Comparison of ENCODE assay signal across 22 mouse cellular contexts in the genomic region with DNA sequence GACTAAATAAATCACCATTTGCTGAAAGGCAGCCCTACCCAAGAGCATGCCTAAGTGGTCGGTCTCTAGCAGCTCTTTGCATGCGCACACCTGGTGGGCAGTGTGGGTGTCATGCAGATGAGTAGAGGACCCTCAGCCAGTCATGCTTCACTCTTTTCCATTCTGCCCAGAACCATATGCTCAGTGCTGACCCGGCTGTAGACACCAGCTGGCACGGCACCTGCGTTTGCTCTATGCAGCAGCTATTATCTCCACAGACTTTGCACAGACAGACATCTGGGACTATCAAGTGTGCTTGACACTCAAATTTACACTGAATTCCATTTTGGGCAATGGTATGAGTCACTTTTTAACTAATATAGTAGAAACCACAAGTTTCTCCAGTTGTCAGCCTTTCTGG.
DNase-seq lines count a peak whose midpoint lies in the region; ATAC-seq and TF ChIP-seq lines count a peak whose summit lies in the region.
"Had no signal": no experiment of that assay in that cellular context is flagged by ENCODE, and none has a peak within 500 bp of the region (broad histone marks: within the 10 kb centered on the region; RNA-seq: fewer than 3 reads in every experiment).

No protein-coding gene starts in this region.

- no peak for TF ChIP-seq CTCF in midbrain, postnatal 0 days (IDR thresholded peaks at IDR 0.05)
- no peak for TF ChIP-seq CTCF in forebrain, postnatal 0 days (IDR thresholded peaks at IDR 0.05; ENCODE audit: low read depth)
- TF ChIP-seq CTCF in thymus, adult 2 months (IDR thresholded peaks at IDR 0.05; ENCODE audit: borderline replicate concordance, control insufficient read depth, extremely low read depth, insufficient read depth, low read length, poor library complexity) = no peak

- no peak overlapping the region for H3K4me2 ChIP-seq in forebrain, embryonic 13.5 days
- H3K4me2 ChIP-seq in forebrain, embryonic 11.5 days (ENCODE audit: low read depth, low read length, severe bottlenecking) = no peak overlapping the region
- no peak overlapping the region for H3K4me2 ChIP-seq in midbrain, embryonic 14.5 days (ENCODE audit: low read length)
- H3K4me2 ChIP-seq in midbrain, postnatal 0 days (ENCODE audit: low read depth, low read length, poor library complexity, severe bottlenecking) = no peak overlapping the region
- H3K4me2 ChIP-seq in forebrain, postnatal 0 days (ENCODE audit: low read depth) = no peak overlapping the region
- H3K4me2 ChIP-seq: heart, embryonic 15.5 days; limb, embryonic 12.5 days; liver, embryonic 11.5 days; neural tube, embryonic 12.5 days had no signal

- H3K27me3 ChIP-seq in forebrain, embryonic 13.5 days = no peaks in the 10 kb centered on the region
- H3K27me3 ChIP-seq in forebrain, embryonic 11.5 days (ENCODE audit: control insufficient read depth, insufficient read depth, low read length) = no peaks in the 10 kb centered on the region
- H3K27me3 ChIP-seq in midbrain, embryonic 14.5 days (ENCODE audit: control insufficient read depth, insufficient read depth, low read length) = no peaks in the 10 kb centered on the region
- H3K27me3 ChIP-seq in midbrain, postnatal 0 days (ENCODE audit: insufficient read depth, low read length) = no peaks in the 10 kb centered on the region
- no peaks in the 10 kb centered on the region for H3K27me3 ChIP-seq in forebrain, postnatal 0 days (ENCODE audit: insufficient read depth, low read length)
- no peaks in the 10 kb centered on the region for H3K27me3 ChIP-seq in thymus, adult 2 months (ENCODE audit: control insufficient read depth, insufficient read depth, low read length)
- H3K27me3 ChIP-seq: heart, embryonic 15.5 days; limb, embryonic 12.5 days; neural tube, embryonic 12.5 days had no signal

- H3K27ac ChIP-seq in forebrain, embryonic 13.5 days = no peak overlapping the region
- no peak overlapping the region for H3K27ac ChIP-seq in forebrain, embryonic 11.5 days (ENCODE audit: low read depth, low read length)
- no peak overlapping the region for H3K27ac ChIP-seq in midbrain, embryonic 14.5 days (replicated peaks; ENCODE audit: low read depth, low read length)
- H3K27ac ChIP-seq in midbrain, postnatal 0 days (ENCODE audit: low read depth, low read length) = no peak overlapping the region
- H3K27ac ChIP-seq in forebrain, postnatal 0 days (ENCODE audit: low read depth, low read length) = no peak overlapping the region
- no peak overlapping the region for H3K27ac ChIP-seq in thymus, adult 2 months (ENCODE audit: control insufficient read depth, insufficient read depth, low read length)
- H3K27ac ChIP-seq: heart, embryonic 15.5 days; limb, embryonic 12.5 days; midbrain, embryonic 10.5 days; neural tube, embryonic 12.5 days had no signal

- DNase-seq in forebrain, embryonic 11.5 days (ENCODE audit: low spot score) = no peak
- no peak for DNase-seq in midbrain, embryonic 14.5 days
- DNase-seq in midbrain, postnatal 0 days (ENCODE audit: low spot score) = no peak
- DNase-seq in forebrain, postnatal 0 days = no peak
- no peak for DNase-seq in thymus, adult 2 months
- no peak for DNase-seq in right cerebral cortex, postnatal 14 days
- DNase-seq: adrenal gland, adult 2 months; cerebellum, adult 2 months; cerebellum, postnatal 36 days; heart, postnatal 36 days; kidney, adult 8-10 months; kidney, postnatal 14 days; liver, postnatal 0 days; lung, postnatal 10 days; retina, postnatal 1 day; thymus, postnatal 14 days had no signal

- no peak overlapping the region for H3K9ac ChIP-seq in forebrain, embryonic 13.5 days
- no peak overlapping the region for H3K9ac ChIP-seq in forebrain, embryonic 11.5 days (ENCODE audit: low read length)
- H3K9ac ChIP-seq in midbrain, embryonic 14.5 days (replicated peaks; ENCODE audit: low read length) = no peak overlapping the region
- H3K9ac ChIP-seq in midbrain, postnatal 0 days (replicated peaks; ENCODE audit: low read length, poor library complexity, severe bottlenecking) = no peak overlapping the region
- H3K9ac ChIP-seq in forebrain, postnatal 0 days = no peak overlapping the region
- H3K9ac ChIP-seq: heart, embryonic 15.5 days; limb, embryonic 12.5 days; liver, postnatal 0 days; neural tube, embryonic 12.5 days had no signal

- no peaks in the 10 kb centered on the region for H3K9me3 ChIP-seq in forebrain, embryonic 13.5 days (replicated peaks)
- H3K9me3 ChIP-seq in forebrain, embryonic 11.5 days (ENCODE audit: control insufficient read depth, low read length) = no peaks in the 10 kb centered on the region
- no peaks in the 10 kb centered on the region for H3K9me3 ChIP-seq in midbrain, embryonic 14.5 days (ENCODE audit: control insufficient read depth, low read length)
- H3K9me3 ChIP-seq in midbrain, postnatal 0 days (ENCODE audit: low read length) = no peaks in the 10 kb centered on the region
- no peaks in the 10 kb centered on the region for H3K9me3 ChIP-seq in forebrain, postnatal 0 days (ENCODE audit: low read length)
- H3K9me3 ChIP-seq: heart, embryonic 15.5 days; limb, embryonic 12.5 days; midbrain, embryonic 10.5 days; neural tube, embryonic 12.5 days had no signal

- peak; percentile 81 for ATAC-seq in forebrain, embryonic 13.5 days
- no peak for ATAC-seq in forebrain, embryonic 11.5 days (replicated peaks; ENCODE audit: low FRiP score)
- peak; percentile 57 for ATAC-seq in midbrain, embryonic 14.5 days (ENCODE audit: low FRiP score, low TSS enrichment)
- no peak for ATAC-seq in midbrain, postnatal 0 days (ENCODE audit: low FRiP score)
- ATAC-seq in forebrain, postnatal 0 days = peak; percentile 40; the same call in 1 of the 2 replicates
- ATAC-seq: liver, postnatal 0 days had no signal

- no peaks in the 10 kb centered on the region for H3K36me3 ChIP-seq in forebrain, embryonic 13.5 days (ENCODE audit: poor library complexity, severe bottlenecking)
- no peaks in the 10 kb centered on the region for H3K36me3 ChIP-seq in forebrain, embryonic 11.5 days (ENCODE audit: control insufficient read depth, insufficient read depth, low read length)
- H3K36me3 ChIP-seq in midbrain, embryonic 14.5 days (ENCODE audit: control insufficient read depth, insufficient read depth, low read length) = no peaks in the 10 kb centered on the region
- no peaks in the 10 kb centered on the region for H3K36me3 ChIP-seq in midbrain, postnatal 0 days (ENCODE audit: insufficient read depth, low read length)
- H3K36me3 ChIP-seq in forebrain, postnatal 0 days (ENCODE audit: insufficient read depth) = no peaks in the 10 kb centered on the region
- no peaks in the 10 kb centered on the region for H3K36me3 ChIP-seq in thymus, adult 2 months (ENCODE audit: control insufficient read depth, insufficient read depth, low read length)
- H3K36me3 ChIP-seq: heart, embryonic 15.5 days; limb, embryonic 12.5 days; midbrain, embryonic 10.5 days; neural tube, embryonic 12.5 days had no signal

- no peak for TF ChIP-seq POLR2A in thymus, adult 2 months (IDR thresholded peaks at IDR 0.05; ENCODE audit: control insufficient read depth, extremely low read depth, insufficient read depth, low read length, poor library complexity)

- H3K4me3 ChIP-seq in forebrain, embryonic 13.5 days = no peak overlapping the region
- H3K4me3 ChIP-seq in forebrain, embryonic 11.5 days (ENCODE audit: low read depth, low read length) = no peak overlapping the region
- H3K4me3 ChIP-seq in midbrain, embryonic 14.5 days (replicated peaks; ENCODE audit: low read depth, low read length) = no peak overlapping the region
- no peak overlapping the region for H3K4me3 ChIP-seq in midbrain, postnatal 0 days (ENCODE audit: low read depth, low read length)
- H3K4me3 ChIP-seq in forebrain, postnatal 0 days (ENCODE audit: low read depth, low read length) = no peak overlapping the region
- H3K4me3 ChIP-seq in thymus, adult 2 months (ENCODE audit: control insufficient read depth, insufficient read depth, low read length) = no peak overlapping the region
- H3K4me3 ChIP-seq: heart, embryonic 15.5 days; limb, embryonic 12.5 days; midbrain, embryonic 10.5 days; neural tube, embryonic 12.5 days had no signal

- WGBS in forebrain, embryonic 13.5 days = 80% methylated on average over 5 of the region's 5 CpGs
- WGBS in forebrain, embryonic 11.5 days = 84% methylated on average over 5 of the region's 5 CpGs
- 90% methylated on average over 5 of the region's 5 CpGs for WGBS in midbrain, embryonic 14.5 days
- 92% methylated on average over 5 of the region's 5 CpGs for WGBS in midbrain, postnatal 0 days
- whole genome bisulfite sequencing in forebrain, postnatal 0 days = 75% methylated on average over 5 of the region's 5 CpGs
- 96% methylated on average over 5 of the region's 5 CpGs for WGBS in thymus, adult 2 months

- H3K4me1 ChIP-seq in forebrain, embryonic 13.5 days = no peaks in the 10 kb centered on the region
- H3K4me1 ChIP-seq in forebrain, embryonic 11.5 days (replicated peaks; ENCODE audit: control insufficient read depth, insufficient read depth, low read length) = no peaks in the 10 kb centered on the region
- no peaks in the 10 kb centered on the region for H3K4me1 ChIP-seq in midbrain, embryonic 14.5 days (ENCODE audit: control insufficient read depth, insufficient read depth, low read length)
- no peaks in the 10 kb centered on the region for H3K4me1 ChIP-seq in midbrain, postnatal 0 days (ENCODE audit: insufficient read depth, low read length)
- H3K4me1 ChIP-seq in forebrain, postnatal 0 days (ENCODE audit: insufficient read depth) = no peaks in the 10 kb centered on the region
- no peaks in the 10 kb centered on the region for H3K4me1 ChIP-seq in thymus, adult 2 months (replicated peaks; ENCODE audit: control insufficient read depth, insufficient read depth, low read length)
- H3K4me1 ChIP-seq: heart, embryonic 15.5 days; limb, embryonic 12.5 days; midbrain, embryonic 10.5 days; neural tube, embryonic 12.5 days had no signal

Comparison
In these comparisons a context has a peak if more than half of its experiments do, and no peak if none do; other contexts are left out.
1. ATAC-seq: peak in forebrain, embryonic 13.5 days (single experiment), midbrain, embryonic 14.5 days (single experiment) and forebrain, postnatal 0 days (single experiment); none in forebrain, embryonic 11.5 days (single experiment) and midbrain, postnatal 0 days (single experiment).